Mouse (Mus musculus) layer of hippocampus, adult 8-10 months (tissue): ENCODE measurements around the gene Cep72. TPM values are rescaled to one million over a fixed set of nuclear protein-coding genes. Genes with fewer than 3 reads are reported as not detected.
"Not testable (repeated sequence)": the region's sequence is repeated elsewhere in the genome, so short reads cannot be mapped to it uniquely, and the experiment has no call there.

Source experiments
- DNase-seq, 2 experiments: peaks; one replicate each; pipeline ENCODE4 v3.0.0; 2022; ENCODE audit warnings: low spot score in 2 of 2
- total RNA-seq, 4 experiments: library from RNA; stranded (reverse); gene quantifications; 2 replicates each; pipeline ENCODE4 v1.2.4; 2022

Cep72 gene
- total RNA-seq, 4 experiments from 2014 or later = 1.0 to 2.4 (median 1.1) TPM

DNA sequence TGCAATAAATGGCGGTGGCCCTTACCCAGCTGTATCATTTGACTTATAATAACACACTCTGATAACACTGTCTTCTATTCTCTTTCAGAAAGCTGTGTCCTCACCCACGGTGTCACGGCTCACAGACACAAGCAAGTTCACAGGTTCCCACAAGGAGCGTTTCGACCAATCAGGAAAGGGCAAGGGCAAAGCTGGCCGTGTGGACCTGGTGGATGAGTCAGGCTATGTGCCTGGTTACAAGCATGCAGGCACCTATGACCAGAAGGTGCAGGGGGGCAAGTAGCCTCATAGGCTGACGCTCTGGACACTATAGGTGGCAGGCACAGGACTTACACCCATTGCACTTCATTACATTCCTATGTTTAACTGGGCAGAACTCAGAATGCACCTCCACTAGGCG lies 31.0 kb downstream of the Cep72 start:
- DNase-seq = no peak

DNA sequence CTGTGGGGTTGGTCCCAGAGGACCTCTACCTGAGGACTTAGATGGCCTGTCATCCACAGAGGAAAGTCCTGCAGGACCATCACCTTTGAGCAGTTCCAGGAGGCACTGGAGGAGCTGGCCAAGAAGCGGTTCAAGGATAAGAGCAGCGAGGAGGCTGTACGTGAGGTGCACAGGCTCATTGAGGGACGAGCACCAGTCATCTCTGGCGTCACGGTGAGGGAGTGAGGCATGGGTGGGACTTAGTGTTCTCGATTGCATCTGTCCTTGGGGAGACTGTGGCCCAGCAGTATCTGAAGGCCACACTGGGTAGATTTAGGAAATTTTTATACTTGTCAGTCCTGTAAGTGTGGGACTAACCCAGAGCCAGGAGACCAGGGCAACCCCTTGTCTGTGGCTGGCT lies 31.4 kb downstream of the Cep72 start:
- no peak for DNase-seq

DNA sequence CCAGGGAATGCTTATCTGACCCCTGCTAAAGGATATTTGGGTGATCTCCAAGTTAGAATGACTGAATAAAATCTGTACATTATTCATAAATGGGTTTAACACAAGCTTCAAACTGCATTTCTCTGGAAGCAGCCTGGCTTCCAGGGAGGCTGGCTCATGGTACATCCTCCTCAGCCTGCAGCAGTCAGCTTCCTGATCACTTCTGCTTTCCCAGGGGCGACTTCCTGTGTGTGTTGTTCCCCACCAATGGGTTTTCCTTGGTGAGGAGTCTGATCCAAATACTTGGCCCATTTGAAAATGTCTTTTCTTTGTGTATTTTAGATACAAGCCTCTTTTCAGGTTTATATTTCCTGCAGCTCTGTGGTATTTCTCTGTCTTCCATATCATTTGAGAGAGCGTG lies 33.1 kb downstream of the Cep72 start:
- no peak for DNase-seq

DNA sequence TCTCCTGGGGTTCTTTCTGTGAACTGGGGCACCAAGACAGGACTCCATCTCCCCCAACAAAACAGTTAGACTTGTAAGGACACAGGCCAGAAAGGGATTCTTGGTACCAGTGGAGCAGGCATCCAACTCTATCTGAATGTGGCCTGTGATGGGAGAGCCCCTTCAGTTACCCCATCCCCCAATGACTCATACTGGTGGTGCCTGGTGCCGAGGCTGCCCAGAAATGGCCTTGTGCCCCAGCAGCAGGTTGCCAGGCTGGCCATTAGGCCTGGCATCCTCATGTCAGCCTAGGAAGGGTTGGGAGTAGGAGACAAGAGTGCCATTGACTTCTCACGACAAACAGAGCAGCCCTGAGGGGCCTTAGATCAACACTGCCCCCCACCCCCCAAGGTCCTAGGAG lies 34.0 kb downstream of the Cep72 start:
- peak; percentile 51 to 72 for DNase-seq

DNA sequence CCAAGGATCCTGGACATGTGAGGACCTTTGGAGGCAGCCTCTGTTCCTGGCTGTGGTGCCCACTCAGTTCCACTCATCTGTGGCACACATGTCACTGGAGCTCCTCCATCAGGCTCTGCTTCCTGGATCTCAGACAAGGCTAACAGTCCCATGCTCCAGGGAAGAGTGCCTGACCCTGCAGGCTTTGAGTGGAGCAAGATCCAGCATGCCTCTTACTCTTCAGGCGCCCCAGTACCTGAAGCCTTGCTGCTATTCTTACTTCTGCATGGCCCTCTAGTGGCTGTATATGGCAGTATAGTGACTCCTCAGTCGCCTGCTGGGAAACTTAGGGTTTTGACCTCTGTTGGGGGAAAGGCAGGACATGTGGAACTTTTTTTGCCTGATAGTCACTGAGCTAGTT lies 35.9 kb downstream of the Cep72 start:
- DNase-seq = no peak

DNA sequence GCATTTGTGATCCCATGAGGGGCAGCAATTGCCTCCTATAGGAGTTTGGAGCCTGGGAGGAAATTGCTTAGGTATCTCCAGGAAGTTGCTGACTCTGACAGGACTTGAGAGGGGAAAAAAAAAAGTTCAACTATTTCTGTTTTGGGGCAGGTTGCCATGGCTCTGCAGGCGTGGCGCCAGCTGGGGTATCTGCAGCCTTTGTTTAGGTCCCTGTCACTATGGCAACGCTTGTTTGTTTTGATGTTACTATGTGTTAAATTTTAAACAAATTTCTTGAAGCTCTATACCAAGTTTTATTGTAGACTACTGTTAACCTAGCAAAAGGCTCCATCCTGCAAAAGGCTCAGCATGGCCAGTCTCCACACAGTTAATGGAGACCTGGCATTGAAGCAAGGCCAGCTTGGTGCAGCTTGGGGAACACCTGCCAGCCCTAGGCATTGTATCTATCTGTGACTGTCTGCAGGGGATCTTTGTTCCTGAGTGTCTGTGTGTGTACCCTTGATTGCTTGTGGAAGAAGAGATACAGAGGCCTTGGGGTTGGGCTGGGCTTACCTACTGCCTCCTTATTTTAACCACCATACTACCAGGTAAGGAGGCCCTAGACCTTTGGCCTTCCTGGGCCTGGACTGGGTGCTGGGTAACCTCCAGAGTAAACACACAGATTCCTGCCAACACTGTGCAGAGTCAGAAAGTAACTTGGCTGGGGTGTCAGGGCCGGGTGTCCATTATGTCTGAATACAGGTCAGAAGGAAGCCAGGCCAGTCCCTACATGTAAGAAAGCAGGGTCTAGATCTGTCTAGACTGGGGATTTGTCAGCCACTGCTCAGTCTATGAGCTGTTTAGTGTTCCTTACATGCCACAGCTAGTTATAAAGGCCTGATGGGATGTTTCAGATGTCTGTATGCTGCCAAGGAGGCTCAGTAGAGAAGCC lies 36.7 kb downstream of the Cep72 start:
- no peak for DNase-seq

DNA sequence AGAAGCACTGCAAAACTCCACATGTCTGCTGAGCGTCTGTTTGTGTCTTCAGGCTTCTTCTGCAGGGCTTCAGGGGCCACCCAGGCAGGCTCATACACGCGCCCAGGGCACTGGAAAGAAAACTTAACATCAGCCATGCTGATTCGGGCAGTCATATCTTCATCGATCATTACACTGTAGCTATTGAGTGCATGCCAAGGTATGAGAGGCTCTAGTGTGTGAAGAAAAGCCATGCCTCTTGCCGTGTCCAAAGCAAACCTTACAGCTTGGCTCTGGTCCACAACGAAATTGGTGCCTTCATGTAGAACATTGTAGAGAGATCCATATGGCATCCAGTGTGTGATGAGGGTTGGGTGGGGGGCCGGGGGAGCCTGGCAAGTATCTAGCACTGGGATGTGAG lies 43.1 kb downstream of the Cep72 start:
- DNase-seq = not testable (repeated sequence)

DNA sequence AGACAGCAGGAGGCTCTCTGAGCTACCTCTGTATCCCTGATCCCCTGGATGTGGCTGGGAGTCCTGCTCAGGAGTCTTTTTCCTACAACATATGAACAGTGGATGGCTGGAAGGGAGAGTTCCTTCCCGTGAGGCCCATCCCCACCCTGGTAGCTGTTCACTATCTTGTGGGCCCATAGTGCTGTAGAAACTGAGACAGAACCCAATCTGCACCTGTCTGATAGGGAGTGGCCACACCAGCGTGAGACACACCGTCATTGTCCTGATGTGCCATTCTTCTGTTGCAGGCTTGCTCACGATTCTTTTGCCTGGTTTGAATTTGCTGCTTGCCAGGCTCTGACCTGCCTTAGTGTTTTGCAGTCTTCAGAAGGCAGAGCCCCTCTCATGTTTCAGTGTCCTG lies 44.7 kb downstream of the Cep72 start:
- DNase-seq = no peak

DNA sequence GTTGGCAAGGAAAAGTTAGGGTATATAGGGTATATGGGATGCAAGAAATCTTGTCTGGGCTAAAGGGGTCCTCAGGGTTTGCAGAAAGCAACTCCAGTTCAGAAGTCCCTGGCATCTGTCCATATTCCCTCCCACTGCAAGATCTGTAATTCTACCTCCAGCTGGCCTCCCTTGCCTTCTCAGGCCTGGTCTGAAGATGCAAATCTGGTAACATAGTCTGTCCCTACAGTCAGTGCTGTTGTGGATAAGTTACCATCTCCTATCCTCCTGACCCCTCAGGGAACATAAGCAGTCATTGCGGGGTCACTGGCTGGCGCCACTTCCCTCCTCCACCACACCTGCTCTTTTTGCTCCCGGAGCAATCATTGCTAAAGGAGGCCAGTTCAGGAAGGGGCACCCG lies 46.2 kb downstream of the Cep72 start:
- no peak for DNase-seq

DNA sequence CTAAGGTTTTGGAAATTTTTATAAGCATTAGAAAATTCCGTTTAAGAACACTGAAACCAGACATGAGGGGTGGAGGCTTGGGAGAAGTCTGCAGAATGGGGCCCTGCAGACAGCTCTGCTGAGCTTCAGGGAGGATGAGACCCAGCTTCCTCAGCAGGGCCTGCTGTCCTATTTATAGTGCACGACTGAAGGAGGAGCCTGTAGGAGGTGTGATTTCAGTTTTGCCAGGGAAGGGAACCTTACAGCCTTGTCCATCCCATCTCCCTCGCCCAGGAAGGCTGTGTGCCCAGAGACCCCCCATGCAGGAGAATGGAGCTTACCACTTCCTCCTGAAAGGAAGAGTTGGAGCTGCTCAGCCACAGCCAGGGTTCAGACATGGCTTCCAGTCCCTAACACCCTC lies 51.4 kb downstream of the Cep72 start:
- DNase-seq = no peak

DNA sequence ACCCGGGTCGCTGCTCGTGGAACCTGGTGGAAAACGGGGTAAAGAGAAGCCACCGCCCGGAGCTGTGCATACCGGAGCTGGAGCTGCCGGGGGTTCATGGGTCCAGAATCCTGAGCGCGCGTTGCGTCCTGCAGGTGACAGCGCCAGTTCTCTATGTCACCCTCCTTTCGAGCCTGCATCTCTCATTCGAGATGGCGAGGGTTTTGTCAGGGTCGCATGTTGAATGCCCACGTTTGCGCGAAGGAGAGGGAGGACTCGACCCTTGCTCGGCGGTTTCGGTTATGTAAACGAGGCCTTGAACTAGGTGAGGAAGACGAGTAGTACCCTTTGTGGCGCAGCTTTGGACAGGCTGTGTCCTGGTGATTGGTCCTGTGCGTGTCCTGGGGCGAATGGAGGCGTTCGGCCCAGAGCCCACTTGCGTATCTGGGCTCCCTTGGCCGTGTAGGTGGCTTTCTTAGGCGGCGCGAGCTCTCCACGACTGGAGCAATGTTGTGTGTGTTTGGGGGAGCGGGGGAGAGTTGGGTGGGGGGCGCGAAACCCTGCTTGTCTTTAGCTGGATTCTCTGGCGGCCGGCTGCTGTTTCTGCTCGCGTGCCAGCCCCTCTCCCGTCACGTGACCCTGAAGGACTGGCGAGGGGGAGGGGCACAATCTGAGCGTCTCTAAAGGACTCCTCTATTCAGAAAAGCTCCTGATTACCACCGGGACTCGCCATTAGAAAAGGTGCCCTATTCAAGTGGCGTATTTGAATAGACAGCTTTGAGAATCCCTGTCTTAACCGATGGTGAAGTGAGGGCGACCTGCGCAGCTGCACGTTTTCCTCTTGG lies 52.1 kb downstream of the Cep72 start:
- DNase-seq = peak; percentile 78 to 85

DNA sequence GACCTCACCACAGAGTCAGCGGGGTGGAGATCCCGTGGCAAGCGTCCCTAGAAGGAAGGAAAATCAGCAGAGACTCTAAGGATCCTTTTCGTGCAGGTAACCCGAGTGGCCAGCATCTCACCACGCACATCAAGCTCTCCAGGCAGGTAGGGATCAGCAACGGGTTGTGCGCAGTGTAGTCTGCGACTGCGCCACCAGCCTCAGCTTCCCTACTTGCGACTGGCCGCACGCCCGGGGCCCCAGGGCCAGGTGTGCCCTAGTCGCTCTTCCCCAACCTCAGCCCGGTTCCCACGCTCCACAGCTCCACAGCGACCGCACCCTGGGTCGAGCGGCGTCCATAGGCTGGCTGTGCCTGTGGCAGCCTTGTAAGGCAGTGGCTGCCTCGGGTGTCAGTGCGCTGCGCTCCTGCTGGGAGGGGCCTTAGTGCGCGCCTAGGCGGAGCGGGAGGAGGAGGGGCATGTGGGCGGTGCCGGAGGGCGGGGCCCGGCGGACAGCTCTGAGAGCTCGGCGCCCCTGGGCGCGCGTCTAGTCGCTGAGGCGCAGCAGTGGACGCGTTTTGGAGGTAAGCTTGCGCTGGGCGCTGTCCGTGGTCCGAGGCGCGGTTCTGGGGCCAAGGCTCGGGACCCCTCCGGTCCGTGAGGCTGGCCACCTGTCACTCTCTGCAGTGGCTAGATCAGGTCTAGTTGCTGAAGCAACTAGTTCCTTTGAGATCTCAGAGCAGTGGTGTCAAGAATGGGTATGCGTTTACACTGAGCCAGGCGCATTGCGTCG lies 53.0 kb downstream of the Cep72 start, which contains the start of gene Tppp:
Gene Tppp, plus strand, starts transcription at position 460 of the 771 bp plus-strand sequence.
- DNase-seq = peak; percentile 92 to 94

DNA sequence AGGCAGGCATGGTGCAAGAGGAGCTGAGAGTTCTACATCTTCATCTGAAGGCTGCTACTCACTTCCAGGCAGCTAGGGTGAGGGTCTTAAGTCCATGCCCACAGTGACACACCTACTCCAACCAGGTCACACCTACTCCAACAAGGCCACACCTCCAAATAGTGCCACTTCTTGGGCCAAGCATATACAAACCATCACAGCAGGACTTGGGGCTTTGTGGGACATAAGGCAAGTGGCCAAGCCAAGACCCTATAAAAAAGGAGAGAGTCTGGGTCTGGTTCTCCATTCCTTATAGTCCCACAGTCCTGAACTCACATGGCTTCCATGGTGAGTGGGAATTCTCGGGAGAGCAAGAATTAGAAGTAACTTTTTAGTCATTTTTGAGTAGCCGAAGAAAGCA lies 53.9 kb downstream of the Cep72 start:
- DNase-seq = not testable (repeated sequence)

DNA sequence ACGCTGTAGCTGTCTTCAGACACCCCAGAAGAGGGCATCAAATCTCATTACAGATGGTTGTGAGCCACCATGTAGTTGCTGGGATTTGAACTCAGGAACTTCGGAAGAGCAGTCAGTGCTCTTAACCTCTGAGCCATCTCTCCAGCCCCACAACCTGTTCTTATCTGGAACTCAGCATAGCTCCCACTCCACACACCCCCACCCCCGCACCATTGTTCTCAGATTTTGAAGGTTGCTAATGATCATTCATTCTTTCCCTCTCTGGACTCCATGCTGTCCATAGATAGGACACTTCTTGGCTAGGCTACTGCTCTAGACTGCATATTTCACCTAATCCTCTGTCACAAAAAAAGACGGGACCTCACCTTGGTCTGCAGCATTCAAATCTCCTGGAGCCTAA lies 55.2 kb downstream of the Cep72 start:
- DNase-seq = not testable (repeated sequence)

DNA sequence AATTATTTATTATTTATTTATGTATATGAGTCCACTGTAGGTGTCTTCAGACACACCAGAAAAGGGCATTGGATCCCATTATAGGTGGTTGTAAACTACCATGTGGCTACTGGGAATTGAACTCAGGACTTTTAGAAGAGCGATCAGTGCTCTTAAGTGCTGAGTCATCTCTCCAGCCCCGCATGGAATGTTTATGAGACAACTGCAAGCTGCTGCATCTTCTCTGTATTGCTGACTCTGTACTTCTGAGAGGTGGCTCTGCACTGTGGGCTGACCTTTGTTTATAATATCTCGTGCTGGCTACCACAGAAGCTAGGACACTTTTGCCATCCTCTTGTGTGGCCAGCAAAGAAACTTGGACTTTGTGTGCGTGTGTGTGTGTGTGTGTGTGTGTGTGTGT lies 60.6 kb downstream of the Cep72 start:
- DNase-seq = no peak

DNA sequence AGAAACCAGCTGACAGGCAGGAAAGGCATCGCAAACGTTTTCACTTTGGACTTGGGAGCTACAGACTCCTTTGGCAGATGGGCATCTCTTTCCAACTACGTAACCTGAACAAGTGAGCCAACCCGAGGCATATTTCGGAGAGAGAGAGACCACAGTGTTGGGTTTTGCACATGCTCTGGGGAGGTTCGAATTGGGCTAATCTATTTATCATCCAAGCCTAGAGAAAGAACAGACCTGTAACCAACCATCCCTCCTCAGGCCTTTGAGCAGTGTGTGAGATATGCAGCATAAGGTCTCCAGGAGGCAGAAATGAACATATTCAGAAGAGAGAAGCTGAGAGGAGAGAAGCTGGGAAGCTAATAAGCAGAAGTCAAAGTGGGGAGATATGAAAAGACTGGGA lies 61.1 kb downstream of the Cep72 start:
- no peak for DNase-seq

DNA sequence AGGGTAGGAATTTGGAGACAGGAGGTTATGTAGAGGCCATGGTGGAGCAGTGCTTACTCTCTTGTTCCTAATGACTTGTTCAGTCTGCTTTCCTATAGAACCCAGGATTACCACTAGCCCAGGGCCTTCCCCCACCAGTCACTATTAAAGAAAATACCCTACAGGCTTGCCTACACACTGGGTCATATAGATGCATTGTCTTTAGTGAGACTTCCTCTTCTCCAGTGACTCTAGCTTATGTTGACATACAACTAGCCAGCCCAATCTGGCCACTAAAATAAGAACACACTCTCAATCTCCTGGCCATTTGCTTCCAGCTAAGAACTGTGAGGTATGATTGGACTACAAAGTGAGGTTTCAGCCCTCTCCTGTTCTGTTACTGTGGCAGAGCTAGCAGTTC lies 61.6 kb downstream of the Cep72 start:
- DNase-seq = no peak

DNA sequence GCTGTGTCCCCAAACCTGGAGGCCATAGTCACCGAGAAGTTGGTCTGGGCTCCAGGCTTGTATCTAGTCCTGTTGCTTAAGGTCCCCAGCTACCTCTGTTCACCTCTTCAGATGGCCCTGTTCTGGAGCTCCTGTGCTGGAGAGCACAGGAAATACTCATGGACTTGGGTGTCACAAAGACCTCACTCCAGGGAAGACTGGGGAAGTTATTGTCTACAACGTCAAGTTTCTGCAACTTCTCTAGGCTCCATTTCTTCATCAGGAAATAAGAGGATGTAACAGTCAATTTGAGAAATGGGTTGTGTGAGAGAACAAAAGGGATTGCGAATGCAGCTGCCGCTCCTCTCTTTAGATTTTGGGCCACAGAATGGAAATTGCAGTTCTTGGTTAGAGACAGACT lies 65.6 kb downstream of the Cep72 start:
- no peak for DNase-seq

DNA sequence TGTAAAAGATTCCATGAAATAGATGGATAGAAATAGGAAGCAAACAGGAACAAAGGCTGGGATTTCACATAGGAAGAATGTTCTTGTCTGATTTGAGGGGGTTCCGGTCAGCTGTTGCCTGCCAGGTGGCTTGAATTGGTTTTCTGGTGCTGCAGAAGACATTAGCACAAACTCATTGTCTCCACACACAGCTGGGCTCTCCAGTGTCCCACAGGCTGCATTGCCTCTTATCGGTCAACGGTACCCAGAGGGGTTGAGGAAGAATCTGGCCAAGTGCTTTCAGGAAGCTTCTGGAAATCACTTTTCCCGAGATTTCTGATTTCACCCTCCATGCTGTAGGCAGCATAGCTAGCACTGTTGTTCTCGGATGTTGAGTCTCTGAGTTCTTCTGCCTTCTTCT lies 70.8 kb downstream of the Cep72 start:
- no peak for DNase-seq

DNA sequence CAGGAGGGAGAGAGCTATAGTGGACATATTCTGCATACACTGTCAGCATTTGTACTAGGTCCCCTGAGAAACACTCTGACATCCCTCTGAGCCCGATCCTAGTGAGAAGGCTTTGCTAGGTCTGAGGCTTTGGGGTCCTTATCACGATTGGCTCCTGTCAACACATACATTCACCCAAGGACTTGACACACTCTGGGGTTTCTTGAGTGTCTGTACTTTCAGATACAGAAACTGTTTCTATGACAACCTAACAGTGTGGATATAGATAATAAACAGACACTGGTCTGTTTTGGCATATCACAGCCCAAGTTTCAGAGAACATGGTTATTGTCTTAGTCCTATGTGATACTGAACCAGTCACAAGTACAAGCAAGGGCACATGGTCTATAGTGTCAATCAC lies 71.3 kb downstream of the Cep72 start:
- no peak for DNase-seq

DNA sequence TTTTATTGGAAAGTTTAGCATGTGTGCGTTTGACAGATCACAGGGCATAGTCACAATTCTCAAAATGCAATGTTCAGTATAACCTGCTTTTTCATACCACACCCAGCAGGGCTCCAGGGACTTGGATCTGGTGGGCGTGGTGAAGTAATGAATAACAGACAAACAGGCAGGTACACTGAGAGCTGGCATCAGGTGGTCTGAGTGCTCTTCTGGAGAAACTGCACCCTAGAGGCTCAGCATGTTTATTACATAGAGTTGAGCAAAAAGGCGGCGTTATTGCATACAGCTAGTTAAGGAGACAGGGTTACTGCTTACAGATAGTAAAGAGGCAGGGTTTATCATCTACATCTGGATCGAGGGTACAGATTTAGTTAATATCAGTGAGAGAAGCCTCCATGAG lies 71.8 kb downstream of the Cep72 start:
- no peak for DNase-seq
